Mouse (Mus musculus) brown adipose tissue, adult 24 weeks (tissue): Measurements from ENCODE around the gene Ankrd61. TPM values are rescaled to one million over a fixed set of nuclear protein-coding genes. Genes with fewer than 3 reads are reported as not detected.

Experiments used
- H3K27ac ChIP-seq: fragments of 200-500 bp; replicated peaks from 2 replicates; pipeline ENCODE4 v1.5.1; 2012; ENCODE audit warnings: low read depth, mild to moderate bottlenecking, low read length
- H3K4me1 ChIP-seq: fragments of 200-500 bp; 2 replicates; pipeline ENCODE4 v1.6.1; 2012; ENCODE audit warnings: low read length, mixed read lengths; ENCODE audit not compliant: control insufficient read depth, insufficient read depth, insufficient read length
- H3K4me3 ChIP-seq: fragments of 200-500 bp; 2 replicates; pipeline ENCODE4 v1.5.1; 2012; ENCODE audit warnings: low read depth, mild to moderate bottlenecking, low read length, moderate library complexity; ENCODE audit not compliant: insufficient read depth
- polyA plus RNA-seq: library from polyadenylated mRNA; stranded (reverse); fragments of >200 nt; gene quantifications from 2 replicates; pipeline ENCODE4 v1.2.4, GENCODE M21; 2012; ENCODE audit not compliant: missing spikeins, insufficient read depth, insufficient read length

Gene Ankrd61
- not detected in 2 replicates for polyA plus RNA-seq

DNA sequence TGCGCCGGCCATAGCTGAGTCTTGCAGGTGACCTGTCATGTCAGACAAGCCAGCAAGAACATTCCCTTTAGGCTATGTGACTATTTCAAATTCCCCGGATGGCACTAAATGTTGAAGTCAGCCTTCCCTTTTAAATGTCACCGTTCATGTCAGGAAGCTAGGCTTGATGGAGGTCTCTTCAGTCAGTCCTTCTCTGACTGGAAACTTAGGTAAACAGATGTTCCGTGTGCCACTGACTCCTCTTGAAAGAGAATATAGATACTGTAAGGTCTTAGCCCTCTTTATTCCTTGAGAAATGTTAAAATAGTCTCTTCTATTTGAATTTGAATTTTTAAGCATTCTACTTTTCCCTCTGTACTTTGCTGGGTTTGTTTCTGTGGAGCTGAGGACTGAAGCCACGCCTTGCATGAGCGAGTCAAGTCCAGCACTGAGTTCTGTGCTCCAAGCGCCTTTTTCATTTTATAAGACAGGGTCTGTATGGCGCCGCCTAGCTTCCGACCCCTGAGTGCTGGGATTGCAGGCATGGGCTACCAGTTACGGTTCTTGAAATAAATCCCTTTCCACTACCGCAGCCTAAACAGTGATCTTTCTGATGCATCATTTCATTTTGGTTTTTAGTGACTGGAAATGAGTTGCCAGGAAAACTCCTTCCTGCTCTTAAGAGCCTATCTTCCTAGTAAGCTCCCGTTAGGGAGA, at the start of gene Ankrd61:
Gene Ankrd61, minus strand, starts transcription at position 51 of the 696 bp plus-strand sequence.
- Histone ChIP-seq H3K4me1 (no peaks in the 10 kb centered on the region), H3K4me3 (no peak within 1 kb of the TSS), H3K27ac (no peak within 1 kb of the TSS)

DNA sequence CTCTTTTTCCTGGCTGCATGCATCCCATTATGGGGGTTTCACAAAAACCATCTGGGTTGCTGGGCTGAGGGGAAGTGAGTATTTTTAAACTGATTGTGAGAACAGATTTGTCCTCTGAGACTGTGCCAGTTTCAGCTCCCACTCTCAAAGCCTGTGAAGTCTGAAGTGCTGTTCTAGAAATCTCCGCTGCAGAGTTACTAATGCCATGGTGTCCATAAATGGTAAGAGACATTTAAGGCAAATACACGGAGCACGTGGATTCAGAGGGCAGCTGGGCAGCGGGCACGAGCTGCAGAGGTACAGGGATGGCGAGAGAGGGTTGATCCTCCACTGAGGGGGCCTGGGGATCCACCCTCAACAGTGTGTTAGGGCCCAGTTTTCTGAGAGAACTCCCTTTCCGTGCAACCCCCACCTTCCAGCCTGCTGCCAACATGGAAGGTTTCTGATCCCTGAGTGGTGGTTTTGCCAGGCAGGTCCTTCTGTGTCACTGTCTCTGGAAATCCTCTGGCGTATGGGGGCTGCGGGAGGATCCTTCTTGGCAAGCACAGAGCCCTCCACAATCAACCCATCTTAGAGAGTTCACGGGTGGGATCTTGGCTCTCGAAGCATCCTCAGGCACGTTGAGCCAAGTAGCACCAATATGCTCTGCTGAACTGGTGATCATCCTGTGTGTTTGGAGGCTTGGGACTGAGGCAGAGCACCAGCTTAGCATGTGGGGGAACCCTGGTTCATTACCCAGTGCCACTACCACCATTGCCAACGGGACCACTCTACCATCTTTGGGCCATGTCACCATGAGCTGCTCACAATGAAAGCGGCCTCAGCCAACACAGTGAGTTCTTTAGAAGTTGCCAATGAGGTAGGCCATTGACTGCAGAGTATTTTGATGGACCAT, 46.0 kb upstream of the Ankrd61 start:
- Histone ChIP-seq H3K4me1 (no peaks in the 10 kb centered on the region), H3K4me3 (no peak overlapping the region), H3K27ac (no peak overlapping the region)

DNA sequence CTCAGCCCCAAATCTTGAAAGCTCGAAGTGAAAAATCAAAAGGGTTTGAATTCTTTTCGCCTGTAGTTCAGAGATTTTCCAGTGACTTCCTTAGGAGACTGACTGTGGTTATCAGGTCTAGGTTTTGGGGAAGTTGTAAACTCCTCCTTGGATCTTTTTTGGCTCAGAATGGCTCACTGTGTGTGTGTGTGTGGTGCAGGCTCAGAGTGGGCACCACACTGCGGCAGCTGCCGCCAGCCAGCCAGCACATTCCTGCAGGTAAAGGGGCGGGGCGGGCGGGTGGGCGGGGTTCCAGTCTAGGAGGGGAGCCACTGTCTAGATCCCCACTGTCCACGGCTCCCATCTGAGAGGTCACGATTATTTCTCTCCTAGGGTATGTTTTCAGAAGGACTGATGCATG, 44.1 kb upstream of the Ankrd61 start:
- no peak overlapping the region for H3K4me3 ChIP-seq
- H3K27ac ChIP-seq, result no peak overlapping the region
- no peaks in the 10 kb centered on the region for H3K4me1 ChIP-seq

DNA sequence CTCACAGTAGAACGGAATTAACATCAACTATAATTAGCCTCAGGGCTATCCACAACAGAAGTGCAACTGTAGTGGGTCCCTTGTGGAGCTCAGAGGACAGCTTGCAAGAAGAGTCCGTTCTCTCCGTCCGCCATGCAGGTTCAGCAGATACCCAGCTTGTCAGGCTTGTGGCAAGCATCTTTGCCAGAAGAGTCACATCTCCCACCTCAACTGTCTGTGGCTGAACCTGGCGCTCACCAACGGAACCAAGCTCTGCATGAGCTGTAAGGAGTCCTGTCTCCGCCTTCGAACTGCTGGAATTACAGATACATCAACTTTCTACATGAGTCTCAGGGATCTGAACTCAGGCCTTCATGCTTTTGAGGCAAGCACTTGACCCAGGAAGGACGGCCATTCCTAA, 38.7 kb upstream of the Ankrd61 start:
- no peaks in the 10 kb centered on the region for H3K4me1 ChIP-seq
- H3K27ac ChIP-seq, result no peak overlapping the region
- H3K4me3 ChIP-seq, result no peak overlapping the region

DNA sequence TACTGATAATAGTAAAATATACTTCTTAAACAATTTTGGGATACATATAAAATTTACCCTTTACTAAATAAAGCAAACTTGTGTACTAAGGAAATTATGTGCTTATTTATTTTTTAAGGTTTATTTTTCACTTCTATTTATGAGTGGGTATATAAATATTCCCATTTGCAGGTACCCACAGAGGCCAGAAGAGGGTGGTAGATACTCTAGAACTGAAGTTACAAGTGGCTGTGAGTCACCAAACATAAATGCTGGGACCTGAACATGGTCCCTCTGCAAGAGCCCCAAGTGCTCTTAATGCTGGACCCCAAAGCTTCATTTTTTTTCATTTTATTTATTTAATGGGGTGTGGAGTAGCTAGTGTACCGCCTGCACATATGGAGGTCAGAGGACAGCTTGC, 36.4 kb upstream of the Ankrd61 start:
- no peaks in the 10 kb centered on the region for H3K4me1 ChIP-seq
- no peak overlapping the region for H3K27ac ChIP-seq

DNA sequence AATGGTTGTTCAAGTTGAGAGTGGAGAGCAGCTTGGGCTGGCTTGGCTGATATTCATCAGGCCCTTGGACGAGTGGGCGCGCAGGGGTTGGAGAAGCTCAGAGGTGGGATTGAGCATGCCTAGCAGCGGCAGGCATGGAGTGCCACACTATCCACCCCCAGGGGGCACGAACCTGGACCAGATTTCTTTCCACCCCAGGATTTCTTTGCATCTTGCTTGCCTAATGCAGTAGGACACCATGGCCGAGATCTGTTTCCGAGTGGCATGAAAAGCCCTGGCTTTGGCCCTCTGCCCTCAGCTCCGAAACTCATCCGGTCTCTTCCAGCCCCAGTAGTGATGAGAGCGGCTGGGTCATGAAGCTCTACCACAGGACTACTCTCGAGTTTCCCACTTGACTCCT, 35.9 kb upstream of the Ankrd61 start:
- Histone ChIP-seq H3K27ac (no peak overlapping the region), H3K4me1 (no peaks in the 10 kb centered on the region), H3K4me3 (no peak overlapping the region)

More for the DNA sequence above, 36.4 kb upstream of the Ankrd61 start:
- H3K4me3 ChIP-seq, result no peak overlapping the region

DNA sequence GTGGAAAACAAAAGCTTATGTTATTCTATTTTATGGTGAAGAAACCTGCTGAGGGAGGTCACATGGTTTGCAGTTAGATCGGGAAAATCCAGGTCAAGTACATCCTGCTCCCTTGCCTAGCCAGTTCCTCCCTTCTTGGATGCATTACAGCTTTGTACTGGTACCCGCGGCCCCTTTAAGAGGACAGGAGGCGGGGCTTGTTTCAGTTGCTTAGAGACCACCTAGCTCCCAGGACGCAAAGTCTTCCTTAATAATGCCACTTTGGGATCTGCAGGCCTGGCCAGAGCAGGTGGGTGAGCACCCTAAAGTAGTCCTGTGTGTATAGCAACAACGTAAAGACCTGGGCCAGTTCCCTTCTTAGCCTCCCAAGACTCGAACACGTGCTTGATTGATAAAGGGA, 35.3 kb upstream of the Ankrd61 start, which contains the start of gene Rsph10b:
Gene Rsph10b, plus strand, starts transcription at position 205 of the 400 bp plus-strand sequence.
- Histone ChIP-seq H3K4me1 (no peaks in the 10 kb centered on the region), H3K27ac (no peak within 1 kb of the TSS), H3K4me3 (no peak within 1 kb of the TSS)

DNA sequence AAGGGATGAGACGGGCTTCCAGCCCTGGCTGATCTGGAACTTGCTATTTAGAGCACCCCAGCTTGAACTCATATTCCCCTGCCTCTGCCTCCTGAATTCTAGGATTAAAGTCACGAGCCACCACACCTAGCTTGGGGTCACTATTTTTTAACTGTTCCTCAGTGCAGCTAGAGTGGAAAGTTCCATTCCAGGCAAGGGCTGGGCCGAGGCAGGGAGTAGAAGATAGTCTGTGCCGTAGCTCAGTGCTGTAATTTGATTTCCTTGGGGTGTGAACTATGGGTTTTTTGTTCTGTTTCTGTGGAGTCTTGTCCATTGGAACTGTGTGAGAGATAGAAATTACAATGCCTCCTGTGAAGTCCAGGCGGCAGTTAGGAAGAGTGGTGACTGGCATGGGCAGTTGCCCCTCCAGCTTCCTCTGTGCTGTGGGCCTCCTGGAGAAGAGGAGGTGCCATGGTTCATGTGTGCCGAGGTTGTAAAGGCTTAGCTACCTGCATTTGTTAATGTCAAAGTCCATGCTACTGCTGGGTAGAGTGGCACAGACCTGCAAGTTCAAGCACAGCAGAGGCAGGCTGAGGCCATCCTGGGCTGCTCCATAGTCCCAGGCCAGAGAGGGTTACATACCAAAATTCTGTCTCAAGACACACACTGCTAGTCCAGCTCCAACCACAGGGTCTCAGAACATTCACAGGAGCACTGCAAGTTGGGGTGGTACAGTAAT, 34.5 kb upstream of the Ankrd61 start:
- Histone ChIP-seq H3K4me1 (no peaks in the 10 kb centered on the region), H3K27ac (no peak overlapping the region), H3K4me3 (no peak overlapping the region)

DNA sequence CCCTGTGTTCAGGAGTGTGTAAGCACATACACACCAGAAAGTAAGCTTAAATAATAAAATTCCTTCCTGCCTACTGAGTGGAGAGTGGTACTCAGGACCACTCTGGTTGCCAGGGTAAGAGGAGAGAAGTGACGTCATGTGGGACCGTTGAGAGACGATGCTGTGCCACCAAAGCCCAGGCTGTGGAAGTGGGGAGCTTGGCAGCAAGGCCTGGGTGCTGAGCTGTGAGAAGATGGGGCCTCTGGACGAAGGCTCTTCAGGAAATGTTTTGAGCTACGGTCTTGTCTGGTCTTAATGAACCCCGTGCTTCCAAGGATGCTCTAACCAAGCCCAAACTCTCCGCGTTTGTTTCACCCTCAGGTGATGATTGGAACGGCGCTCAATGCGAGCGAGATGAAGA, 33.2 kb upstream of the Ankrd61 start:
- no peak overlapping the region for H3K27ac ChIP-seq
- H3K4me1 ChIP-seq, result no peaks in the 10 kb centered on the region
- no peak overlapping the region for H3K4me3 ChIP-seq

DNA sequence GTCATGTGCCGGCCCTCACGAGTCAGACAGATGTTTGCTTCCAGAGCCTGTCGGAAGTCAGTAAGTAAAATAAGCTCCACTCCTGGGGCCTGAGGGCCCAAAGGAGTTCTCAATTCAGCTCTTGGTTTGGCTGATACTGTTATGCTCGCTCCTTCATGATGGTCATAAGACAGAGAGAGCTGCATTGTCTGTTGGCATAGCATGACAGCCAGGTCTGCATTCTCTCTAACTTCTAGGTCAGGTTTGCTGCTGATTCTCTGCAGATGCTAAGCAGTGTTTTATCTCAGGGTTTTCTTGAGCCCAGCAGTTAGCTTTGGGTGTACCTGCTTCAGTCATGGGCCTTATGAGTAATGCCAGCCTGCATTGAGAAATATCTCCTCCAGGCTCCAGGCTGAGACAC, 31.8 kb upstream of the Ankrd61 start:
- Histone ChIP-seq H3K4me3 (no peak overlapping the region), H3K27ac (no peak overlapping the region), H3K4me1 (no peaks in the 10 kb centered on the region)

DNA sequence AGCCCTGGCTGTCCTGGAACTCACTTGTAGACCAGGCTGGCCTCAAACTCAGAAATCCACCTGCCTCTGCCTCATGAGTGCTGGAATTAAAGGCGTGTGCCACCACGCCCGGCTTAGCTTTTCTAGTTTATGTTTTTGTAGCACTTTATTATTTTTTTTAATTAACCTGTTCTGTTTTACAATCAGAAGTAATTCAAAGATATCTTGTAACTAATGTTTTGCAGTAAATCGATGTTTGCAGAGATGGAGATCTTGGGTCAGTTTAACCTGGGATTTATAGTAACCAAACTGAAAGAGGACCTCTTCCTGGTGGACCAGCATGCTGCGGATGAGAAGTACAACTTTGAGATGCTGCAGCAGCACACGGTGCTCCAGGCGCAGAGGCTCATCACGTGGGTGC, 30.4 kb upstream of the Ankrd61 start, which contains the start of gene Gm42421:
Gene Gm42421, plus strand, starts transcription at position 301 of the 400 bp plus-strand sequence.
- H3K4me3 ChIP-seq, result no peak within 1 kb of the TSS
- no peak within 1 kb of the TSS for H3K27ac ChIP-seq
- H3K4me1 ChIP-seq, result no peaks in the 10 kb centered on the region

DNA sequence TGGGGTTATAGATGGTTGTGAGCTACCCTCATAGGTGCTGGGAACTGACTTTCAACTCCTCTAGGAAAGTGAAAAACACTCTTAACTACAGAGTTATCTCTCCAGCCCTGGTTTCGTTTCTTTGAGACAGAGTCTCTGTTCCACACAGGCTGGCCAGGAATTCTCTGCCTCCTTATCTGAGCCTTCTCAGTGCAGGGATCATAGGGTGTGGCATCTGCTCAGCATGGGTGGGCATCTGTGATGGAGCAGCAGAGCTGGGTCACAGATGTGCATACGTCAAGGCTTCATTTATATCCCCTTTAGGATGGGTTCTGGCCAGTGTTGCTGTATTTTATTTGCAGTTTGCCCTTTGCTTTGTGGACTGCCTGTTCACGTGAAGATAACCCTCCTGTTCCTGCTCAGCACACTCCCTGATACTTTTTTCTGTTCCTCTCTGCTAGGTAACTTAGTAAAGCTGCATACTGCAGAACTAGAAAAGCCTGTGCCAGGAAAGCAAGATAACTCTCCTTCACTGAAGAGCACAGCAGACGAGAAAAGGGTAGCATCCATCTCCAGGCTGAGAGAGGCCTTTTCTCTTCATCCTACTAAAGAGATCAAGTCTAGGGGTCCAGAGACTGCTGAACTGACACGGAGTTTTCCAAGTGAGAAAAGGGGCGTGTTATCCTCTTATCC, 27.4 kb upstream of the Ankrd61 start:
- no peaks in the 10 kb centered on the region for H3K4me1 ChIP-seq
- H3K27ac ChIP-seq, result no peak overlapping the region
- no peak overlapping the region for H3K4me3 ChIP-seq

DNA sequence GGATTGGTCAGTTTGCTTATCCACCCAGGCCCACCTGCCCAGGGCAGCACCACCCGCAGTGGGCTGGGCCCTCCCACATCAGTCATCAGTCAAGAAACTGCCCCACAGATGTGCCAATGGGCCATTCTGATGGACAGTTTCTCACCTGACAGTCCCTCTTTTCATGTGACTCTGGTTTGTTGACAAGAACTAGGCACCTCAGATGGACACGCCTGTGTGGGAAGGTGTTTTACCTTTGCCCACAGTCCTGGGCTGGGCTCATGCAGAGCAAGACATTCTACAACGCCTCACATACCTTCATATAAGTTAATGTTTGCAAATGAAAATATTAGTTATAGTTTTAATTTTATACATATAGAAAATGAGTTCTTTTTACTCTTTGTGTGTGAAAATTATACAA, 20.6 kb upstream of the Ankrd61 start:
- no peak overlapping the region for H3K27ac ChIP-seq
- H3K4me1 ChIP-seq, result no peaks in the 10 kb centered on the region
- no peak overlapping the region for H3K4me3 ChIP-seq

DNA sequence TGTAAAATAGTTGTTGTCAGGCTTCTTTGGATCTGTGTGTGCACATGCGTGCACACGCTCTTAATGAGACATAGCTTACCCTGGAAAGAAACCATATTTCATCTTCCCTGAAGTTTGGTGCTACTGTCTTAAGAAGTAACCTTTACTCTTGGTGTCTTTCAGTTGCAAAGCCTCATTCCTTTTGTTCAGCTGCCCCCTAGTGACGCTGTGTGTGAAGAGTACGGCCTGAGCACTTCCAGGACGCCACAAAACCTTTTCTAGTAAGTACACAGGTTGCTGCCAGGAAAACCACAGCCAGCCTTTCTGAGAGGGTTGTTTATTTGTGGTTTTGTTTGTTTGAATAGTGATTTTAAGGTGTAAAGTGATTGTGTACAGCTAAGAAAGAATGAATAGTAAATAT, 19.9 kb upstream of the Ankrd61 start:
- Histone ChIP-seq H3K4me3 (no peak overlapping the region), H3K4me1 (no peaks in the 10 kb centered on the region), H3K27ac (no peak overlapping the region)

DNA sequence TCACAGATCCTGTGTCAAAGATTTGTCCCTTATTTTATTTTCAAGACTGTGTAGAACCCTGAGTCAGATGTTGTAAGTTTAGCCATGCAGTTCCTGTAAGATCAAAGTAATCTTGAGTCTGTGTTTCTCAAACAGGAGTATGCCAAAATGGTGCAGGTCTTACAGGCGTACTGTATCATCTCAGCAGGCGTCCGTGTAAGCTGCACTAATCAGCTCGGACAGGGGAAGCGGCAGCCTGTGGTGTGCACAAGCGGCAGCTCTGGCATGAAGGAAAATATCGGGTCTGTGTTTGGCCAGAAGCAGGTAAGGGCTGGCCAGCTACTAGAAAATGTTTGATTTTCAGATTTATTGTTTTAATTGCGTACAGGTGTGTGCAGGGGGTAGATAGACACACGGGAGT, 18.7 kb upstream of the Ankrd61 start:
- H3K4me1 ChIP-seq, result no peaks in the 10 kb centered on the region
- H3K27ac ChIP-seq, result no peak overlapping the region
- no peak overlapping the region for H3K4me3 ChIP-seq
